Mouse (Mus musculus): ENCODE measurements around the gene Lrrk2.

DNA sequence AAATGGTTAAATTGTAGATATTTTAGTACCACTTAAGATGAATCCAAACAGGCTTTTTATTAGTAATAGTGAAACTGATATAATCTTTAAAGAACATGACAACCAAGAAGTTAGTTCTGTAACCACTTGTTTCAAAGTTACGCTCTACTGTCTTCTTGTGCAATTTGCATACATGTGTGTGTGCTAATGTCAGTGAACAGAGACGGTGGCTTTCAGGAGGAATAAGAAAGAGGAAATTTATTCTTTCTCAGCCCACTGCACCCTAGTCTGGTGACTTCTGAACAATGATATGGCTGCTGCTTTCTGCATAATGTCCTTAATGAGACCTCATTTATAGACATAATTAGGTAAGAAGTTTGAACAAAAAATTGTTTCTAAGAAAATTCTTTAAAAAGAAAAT is 7.1 kb downstream of the Lrrk2 start:
- TF ChIP-seq CTCF (conservative IDR thresholded peaks at IDR 0.05; ENCODE audit: insufficient read depth, insufficient read length, low read depth, low read length): no peak
- no peak for TF ChIP-seq POLR2A (IDR thresholded peaks at IDR 0.05; ENCODE audit: low read depth, low read length)

All from kidney, adult 2 months (tissue).